Mouse (Mus musculus) lung, postnatal 0 days (tissue): Measurements from ENCODE around the gene Frmpd3.

ENCODE experiments used
- CTCF ChIP-seq: IDR thresholded peaks from 2 replicates; pipeline ENCODE4 v1.5.1; 2016; ENCODE audit warnings: antibody characterized with exemption, mild to moderate bottlenecking
- EP300 ChIP-seq: IDR thresholded peaks from 2 replicates; pipeline ENCODE4 v1.6.1; 2016; ENCODE audit warnings: antibody characterized with exemption, mild to moderate bottlenecking, control low read depth

DNA sequence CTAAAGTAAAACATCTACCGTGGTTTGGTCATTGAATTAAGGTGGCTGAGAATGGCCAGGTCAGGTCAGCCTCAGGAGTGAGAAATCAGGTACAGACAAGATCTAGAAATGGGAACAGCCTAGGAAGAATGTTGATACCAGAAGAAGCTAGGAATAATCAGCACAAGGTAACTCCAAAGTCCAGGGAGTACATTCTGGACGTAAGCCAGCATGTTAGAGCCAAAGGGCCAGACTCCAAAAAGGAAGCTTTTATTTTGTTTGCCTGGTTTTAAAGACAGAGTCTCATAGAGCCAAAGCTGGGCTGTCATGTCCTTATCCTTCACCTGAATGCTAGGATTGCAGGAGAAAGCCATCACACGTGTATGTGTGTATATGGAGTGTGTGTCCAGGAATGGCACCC lies 108.0 kb downstream of the Frmpd3 start:
- TF ChIP-seq CTCF (no peak), EP300 (no peak)
